Mouse (Mus musculus) gonadal fat pad, adult 2 months (tissue): Measurements from ENCODE around the gene Eya2. TPM values are rescaled to one million over a fixed set of nuclear protein-coding genes. Genes with fewer than 3 reads are reported as not detected.

Source experiments
- DNase-seq: peaks from one replicate; pipeline ENCODE4 v3.0.0-alpha.2; 2012; ENCODE audit warnings: low read depth
- polyA plus RNA-seq: library from polyadenylated mRNA; depleted of rRNA; stranded (reverse); fragments of >200 nt; gene quantifications from 2 replicates; pipeline ENCODE4 v1.2.3, GENCODE M21; 2012; rRNA removed

Gene Eya2
- polyA plus RNA-seq, 1 experiment = 30.3 TPM

GRCm38 (mm10) chr2:165818570-165818969 lies 223.7 kb downstream of the Eya2 start:
- DNase-seq = no peak

GRCm38 (mm10) chr2:165818985-165819948 lies 224.4 kb downstream of the Eya2 start:
- DNase-seq = no peak

GRCm38 (mm10) chr2:165820073-165820472 lies 225.2 kb downstream of the Eya2 start:
- no peak for DNase-seq

GRCm38 (mm10) chr2:165820504-165821095 lies 225.8 kb downstream of the Eya2 start:
- no peak for DNase-seq

Other genes with a start within 250 kb of the Eya2 start
- not detected in 2 replicates for gene Zfp663, start 226.3 kb upstream of the Eya2 start, polyA plus RNA-seq
- gene Zfp334, start 206.8 kb upstream of the Eya2 start, polyA plus RNA-seq = 1.6 and 1.8 TPM in 2 replicates
- 0.09 and 0.24 TPM in 2 replicates for gene Ocstamp, start 194.6 kb upstream of the Eya2 start, polyA plus RNA-seq
- gene Slc13a3, start 121.8 kb upstream of the Eya2 start, polyA plus RNA-seq = 1.1 and 1.3 TPM in 2 replicates
- 18.7 and 20.5 TPM in 2 replicates for gene Trp53rka, start 101.7 kb upstream of the Eya2 start, polyA plus RNA-seq
- gene Slc2a10, start 91.2 kb upstream of the Eya2 start, polyA plus RNA-seq = 18.6 and 23.1 TPM in 2 replicates